Mouse (Mus musculus): ENCODE data around the gene Catsperd. TPM values are rescaled to one million over a fixed set of nuclear protein-coding genes. Genes with fewer than 3 reads are reported as not detected.

Catsperd gene
- polyA plus RNA-seq, 1 experiment = not detected

DNA sequence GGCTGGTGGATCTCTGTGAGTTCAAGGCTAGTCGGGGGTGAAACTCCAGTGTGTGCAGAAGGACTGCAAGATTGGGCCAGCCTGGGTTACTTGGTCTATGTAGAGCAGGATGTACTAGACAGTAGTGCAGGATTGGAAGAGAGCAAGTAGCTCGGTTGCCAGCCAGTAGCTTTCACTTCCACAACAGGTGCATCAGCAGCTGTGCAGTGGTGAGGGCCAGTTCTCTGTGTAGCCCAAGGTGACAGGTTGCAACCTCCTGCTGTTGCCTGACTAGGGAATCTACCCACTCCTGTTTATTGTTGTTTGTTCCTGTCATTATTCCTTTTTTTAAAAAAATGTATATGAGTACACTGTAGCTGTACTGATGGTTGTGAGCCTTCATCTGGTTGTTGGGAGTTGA lies 60.7 kb downstream of the Catsperd start:
- Histone ChIP-seq H3K4me1 (ENCODE audit: control insufficient read depth, insufficient read depth, low read length) (peaks cover 41% of the 10 kb centered on the region), H3K4me3 (ENCODE audit: insufficient read depth, low read depth, low read length) (no peak overlapping the region), H3K27ac (ENCODE audit: insufficient read depth, low read depth, low read length) (no peak overlapping the region)
- whole genome bisulfite sequencing = 92% methylated on average over 2 of the region's 2 CpGs
- no peak for TF ChIP-seq CTCF (IDR thresholded peaks at IDR 0.05; ENCODE audit: insufficient read depth, low read depth, low read length)
- TF ChIP-seq POLR2A (IDR thresholded peaks at IDR 0.05; ENCODE audit: insufficient read depth, low read depth, low read length) = no peak

DNA sequence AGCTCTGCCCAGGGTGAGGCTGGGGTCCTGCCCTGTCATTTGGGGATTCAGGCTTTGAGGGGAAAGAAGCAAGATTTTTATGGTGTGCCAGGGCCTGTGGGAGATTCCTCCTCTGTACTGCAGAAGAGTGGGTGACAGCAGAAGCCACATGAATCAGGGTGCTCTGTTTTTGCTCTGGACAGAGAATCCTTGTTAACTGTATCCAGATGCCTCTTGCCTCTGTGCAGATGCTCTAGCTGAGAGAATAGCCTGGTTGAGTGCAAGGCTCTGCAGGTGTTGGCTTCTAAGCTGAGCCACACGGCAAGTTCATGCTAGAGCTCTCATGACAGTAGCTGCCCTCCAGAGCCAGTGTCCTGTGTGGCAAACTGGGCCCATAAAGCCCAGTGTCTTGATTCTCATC lies 65.5 kb downstream of the Catsperd start:
- TF ChIP-seq POLR2A (IDR thresholded peaks at IDR 0.05; ENCODE audit: insufficient read depth, low read depth, low read length) (no peak), CTCF (IDR thresholded peaks at IDR 0.05; ENCODE audit: insufficient read depth, low read depth, low read length) (no peak)
- WGBS = 0% methylated on average over 1 of the region's 1 CpGs
- peak overlapping the region; percentile 85 for H3K27ac ChIP-seq (ENCODE audit: insufficient read depth, low read depth, low read length)

GRCm38 (mm10) chr17:56693851-56694310 lies 65.9 kb downstream of the Catsperd start:
- Histone ChIP-seq H3K4me3 (ENCODE audit: insufficient read depth, low read depth, low read length) (no peak overlapping the region), H3K27ac (ENCODE audit: insufficient read depth, low read depth, low read length) (peak overlapping the region; percentile 85), H3K4me1 (ENCODE audit: control insufficient read depth, insufficient read depth, low read length) (peaks cover 46% of the 10 kb centered on the region)
- TF ChIP-seq CTCF (IDR thresholded peaks at IDR 0.05; ENCODE audit: insufficient read depth, low read depth, low read length) = no peak
- TF ChIP-seq POLR2A (IDR thresholded peaks at IDR 0.05; ENCODE audit: insufficient read depth, low read depth, low read length) = no peak
- 6% methylated on average over 6 of the region's 6 CpGs for WGBS

More for the DNA sequence above, 65.5 kb downstream of the Catsperd start:
- Histone ChIP-seq H3K4me3 (ENCODE audit: insufficient read depth, low read depth, low read length) (no peak overlapping the region), H3K4me1 (ENCODE audit: control insufficient read depth, insufficient read depth, low read length) (peaks cover 46% of the 10 kb centered on the region)

- H3K4me3 ChIP-seq (ENCODE audit: insufficient read depth, low read depth, low read length) = no peak overlapping the region
- 94% methylated on average over 2 of the region's 2 CpGs for WGBS
- no peak overlapping the region for H3K27ac ChIP-seq (ENCODE audit: insufficient read depth, low read depth, low read length)
- peaks cover 7% of the 10 kb centered on the region for H3K4me1 ChIP-seq (ENCODE audit: control insufficient read depth, insufficient read depth, low read length)
- TF ChIP-seq CTCF (IDR thresholded peaks at IDR 0.05; ENCODE audit: insufficient read depth, low read depth, low read length) (no peak), POLR2A (IDR thresholded peaks at IDR 0.05; ENCODE audit: insufficient read depth, low read depth, low read length) (no peak)
Measured at GRCm38 (mm10) chr17:56700451-56700850, 72.5 kb downstream of the Catsperd start.

DNA sequence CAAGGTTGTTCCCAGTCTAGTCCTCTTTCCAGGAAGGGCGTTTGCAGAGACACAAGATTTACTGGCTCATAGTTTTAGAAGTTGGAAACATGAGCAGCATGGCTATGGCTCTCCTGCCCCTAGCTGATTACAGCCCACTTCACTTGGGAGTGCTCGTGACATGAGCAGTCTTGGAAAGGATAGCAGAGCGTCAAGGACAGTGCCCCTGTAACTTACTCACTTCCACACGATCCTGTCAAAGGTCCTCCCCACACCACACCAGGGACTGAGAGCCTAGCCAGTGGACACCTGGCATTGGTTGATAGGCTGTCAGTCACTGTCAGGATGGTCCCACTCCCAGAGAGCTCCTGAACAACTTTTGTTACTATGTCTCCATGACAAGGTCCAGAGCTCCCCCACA lies 75.1 kb downstream of the Catsperd start:
- H3K4me1 ChIP-seq (ENCODE audit: control insufficient read depth, insufficient read depth, low read length) = no peaks in the 10 kb centered on the region
- TF ChIP-seq CTCF (IDR thresholded peaks at IDR 0.05; ENCODE audit: insufficient read depth, low read depth, low read length) (no peak), POLR2A (IDR thresholded peaks at IDR 0.05; ENCODE audit: insufficient read depth, low read depth, low read length) (no peak)
- H3K4me3 ChIP-seq (ENCODE audit: insufficient read depth, low read depth, low read length) = no peak overlapping the region
- WGBS = 85% methylated on average over 4 of the region's 4 CpGs
- no peak overlapping the region for H3K27ac ChIP-seq (ENCODE audit: insufficient read depth, low read depth, low read length)

DNA sequence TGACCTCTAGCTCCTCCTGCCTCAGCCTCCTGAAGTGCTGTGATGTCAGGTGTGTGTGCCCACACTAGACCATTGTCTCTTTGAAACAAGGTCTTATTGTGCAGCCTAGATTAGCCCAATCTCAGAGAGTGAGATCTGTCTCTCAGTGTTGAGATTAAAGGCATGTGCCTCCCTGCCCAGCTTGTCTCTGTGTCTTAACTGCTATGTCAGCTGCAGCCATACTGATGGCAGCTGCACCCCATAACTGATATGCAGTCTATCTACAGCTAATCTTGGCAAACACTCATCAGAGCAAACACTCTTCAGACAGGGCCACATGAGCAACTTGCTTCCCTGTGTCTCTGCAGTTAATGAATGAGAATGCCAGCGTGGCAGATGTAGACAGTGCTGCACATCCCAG lies 78.6 kb downstream of the Catsperd start:
- Histone ChIP-seq H3K27ac (ENCODE audit: insufficient read depth, low read depth, low read length) (no peak overlapping the region), H3K4me1 (ENCODE audit: control insufficient read depth, insufficient read depth, low read length) (no peaks in the 10 kb centered on the region), H3K4me3 (ENCODE audit: insufficient read depth, low read depth, low read length) (no peak overlapping the region)
- TF ChIP-seq POLR2A (IDR thresholded peaks at IDR 0.05; ENCODE audit: insufficient read depth, low read depth, low read length) (no peak), CTCF (IDR thresholded peaks at IDR 0.05; ENCODE audit: insufficient read depth, low read depth, low read length) (no peak)
- WGBS = 97% methylated on average over 1 of the region's 1 CpGs

DNA sequence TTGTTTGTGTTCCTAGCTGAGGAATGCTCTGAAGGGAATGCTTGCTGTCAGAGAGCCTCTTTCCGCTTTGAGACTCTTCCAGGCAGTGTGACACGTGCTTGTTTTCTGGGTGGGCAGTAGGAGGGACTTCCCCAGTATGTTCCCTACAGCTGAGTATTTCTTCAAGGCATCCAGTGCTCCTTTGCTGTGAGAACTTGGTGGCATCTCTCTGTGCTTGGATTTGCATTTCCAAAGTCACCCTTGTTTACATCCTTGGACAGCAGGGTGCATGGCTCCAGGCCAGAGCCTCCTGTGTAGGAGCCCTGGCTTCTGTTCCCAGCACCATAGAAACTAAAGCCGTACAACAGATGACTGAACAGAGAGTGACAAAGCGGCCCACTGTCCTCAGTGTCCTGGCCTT lies 80.7 kb downstream of the Catsperd start:
- 50% methylated on average over 4 of the region's 4 CpGs for WGBS
- peaks cover 9% of the 10 kb centered on the region; the same call in 1 of the 2 replicates for H3K4me1 ChIP-seq (ENCODE audit: control insufficient read depth, insufficient read depth, low read length)
- H3K4me3 ChIP-seq (ENCODE audit: insufficient read depth, low read depth, low read length) = no peak overlapping the region
- H3K27ac ChIP-seq (ENCODE audit: insufficient read depth, low read depth, low read length) = no peak overlapping the region
- TF ChIP-seq CTCF (IDR thresholded peaks at IDR 0.05; ENCODE audit: insufficient read depth, low read depth, low read length) (no peak), POLR2A (IDR thresholded peaks at IDR 0.05; ENCODE audit: insufficient read depth, low read depth, low read length) (no peak)

DNA sequence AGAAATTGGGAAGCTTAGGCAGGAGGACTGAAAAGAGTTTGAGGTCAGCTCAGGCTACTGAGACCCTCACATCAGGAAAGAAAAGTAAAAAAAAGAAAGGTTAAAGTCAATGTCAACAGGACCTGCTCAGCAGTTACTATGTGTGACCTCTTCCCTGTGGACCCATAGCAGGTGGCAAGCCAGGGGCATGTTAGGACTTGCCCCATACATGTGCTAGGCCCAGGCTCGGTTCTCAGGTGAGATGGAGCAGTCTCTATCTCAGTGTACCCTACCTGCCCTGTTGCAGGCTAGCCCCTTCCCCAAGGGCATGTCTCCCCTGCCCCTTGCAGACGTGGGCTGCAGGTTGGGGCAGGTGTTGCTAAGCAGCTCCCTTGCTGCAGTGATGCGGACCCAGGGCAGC lies 81.8 kb downstream of the Catsperd start:
- WGBS = 95% methylated on average over 3 of the region's 3 CpGs
- TF ChIP-seq CTCF (IDR thresholded peaks at IDR 0.05; ENCODE audit: insufficient read depth, low read depth, low read length) (no peak), POLR2A (IDR thresholded peaks at IDR 0.05; ENCODE audit: insufficient read depth, low read depth, low read length) (no peak)
- H3K4me1 ChIP-seq (ENCODE audit: control insufficient read depth, insufficient read depth, low read length) = peaks cover 12% of the 10 kb centered on the region; the same call in 1 of the 2 replicates
- no peak overlapping the region for H3K4me3 ChIP-seq (ENCODE audit: insufficient read depth, low read depth, low read length)
- no peak overlapping the region for H3K27ac ChIP-seq (ENCODE audit: insufficient read depth, low read depth, low read length)

Other genes starting within 250 kb of the Catsperd start
- gene Ptprs, start 151.7 kb upstream of the Catsperd start, polyA plus RNA-seq (2012; ENCODE audit: insufficient read depth, insufficient read length, low replicate concordance, missing spikeins) = 198 and 241 TPM in 2 replicates
- not detected in 2 replicates for gene Znrf4, start 115.7 kb upstream of the Catsperd start, polyA plus RNA-seq (2012; ENCODE audit: insufficient read depth, insufficient read length, low replicate concordance, missing spikeins)
- gene Gm20219, start 73.8 kb upstream of the Catsperd start, polyA plus RNA-seq (2012; ENCODE audit: insufficient read depth, insufficient read length, low replicate concordance, missing spikeins) = not detected in 2 replicates
- gene Safb2, start 43.6 kb upstream of the Catsperd start, polyA plus RNA-seq (2012; ENCODE audit: insufficient read depth, insufficient read length, low replicate concordance, missing spikeins) = 339 TPM in 1 of 2 replicates, not detected in the other
- 696 TPM in 1 of 2 replicates, not detected in the other for gene Safb, start 43.3 kb upstream of the Catsperd start, polyA plus RNA-seq (2012; ENCODE audit: insufficient read depth, insufficient read length, low replicate concordance, missing spikeins)
- not detected in 2 replicates for gene 2410015M20Rik, start 18.4 kb upstream of the Catsperd start, polyA plus RNA-seq (2012; ENCODE audit: insufficient read depth, insufficient read length, low replicate concordance, missing spikeins)
- gene Rpl36, start 14.7 kb upstream of the Catsperd start, polyA plus RNA-seq (2012; ENCODE audit: insufficient read depth, insufficient read length, low replicate concordance, missing spikeins) = not detected in 2 replicates
- not detected in 2 replicates for gene Lonp1, start 1.3 kb upstream of the Catsperd start, polyA plus RNA-seq (2012; ENCODE audit: insufficient read depth, insufficient read length, low replicate concordance, missing spikeins)
- gene Ranbp3, start 45.2 kb downstream of the Catsperd start, polyA plus RNA-seq (2012; ENCODE audit: insufficient read depth, insufficient read length, low replicate concordance, missing spikeins) = not detected in 2 replicates
- gene Ndufa11, start 89.6 kb downstream of the Catsperd start, polyA plus RNA-seq (2012; ENCODE audit: insufficient read depth, insufficient read length, low replicate concordance, missing spikeins) = not detected in 2 replicates
- gene Vmac, start 89.9 kb downstream of the Catsperd start, polyA plus RNA-seq (2012; ENCODE audit: insufficient read depth, insufficient read length, low replicate concordance, missing spikeins) = not detected in 2 replicates
- gene Nrtn, start 129.4 kb downstream of the Catsperd start, polyA plus RNA-seq (2012; ENCODE audit: insufficient read depth, insufficient read length, low replicate concordance, missing spikeins) = not detected in 2 replicates
- not detected in 2 replicates for gene Dus3l, start 136.6 kb downstream of the Catsperd start, polyA plus RNA-seq (2012; ENCODE audit: insufficient read depth, insufficient read length, low replicate concordance, missing spikeins)
- not detected in 2 replicates for gene Prr22, start 142.1 kb downstream of the Catsperd start, polyA plus RNA-seq (2012; ENCODE audit: insufficient read depth, insufficient read length, low replicate concordance, missing spikeins)
- gene Rfx2, start 202.9 kb downstream of the Catsperd start, polyA plus RNA-seq (2012; ENCODE audit: insufficient read depth, insufficient read length, low replicate concordance, missing spikeins) = not detected in 2 replicates
- gene Acsbg2, start 246.3 kb downstream of the Catsperd start, polyA plus RNA-seq (2012; ENCODE audit: insufficient read depth, insufficient read length, low replicate concordance, missing spikeins) = not detected in 2 replicates
- gene 1700061G19Rik, start 247.3 kb downstream of the Catsperd start, polyA plus RNA-seq (2012; ENCODE audit: insufficient read depth, insufficient read length, low replicate concordance, missing spikeins) = not detected in 2 replicates

Measured in olfactory bulb, adult 2 months (tissue).